Mouse (Mus musculus) myocyte (in vitro differentiated cells): ENCODE results near the gene Zfp595. TPM values are rescaled to one million over a fixed set of nuclear protein-coding genes. Genes with fewer than 3 reads are reported as not detected.
"Not testable (repeated sequence)": the region's sequence is repeated elsewhere in the genome, so short reads cannot be mapped to it uniquely, and the experiment has no call there.

Source experiments
- H3K27me3 ChIP-seq: one replicate; pipeline ENCODE4 v1.6.1; 2011; ENCODE audit not compliant: control insufficient read depth, insufficient read depth, insufficient read length
- H3K36me3 ChIP-seq: one replicate; pipeline ENCODE4 v1.6.1; 2011; ENCODE audit not compliant: control insufficient read depth, insufficient read depth
- H3K4me2 ChIP-seq: one replicate; pipeline ENCODE4 v1.6.1; 2011; ENCODE audit warnings: low read depth, control low read depth
- H3K4me3 ChIP-seq: one replicate; pipeline ENCODE4 v1.5.1; 2011; ENCODE audit warnings: mild to moderate bottlenecking, control low read depth, moderate library complexity
- H3K79me2 ChIP-seq: one replicate; pipeline ENCODE4 v1.6.1; 2011; ENCODE audit not compliant: control insufficient read depth, insufficient read depth
- H3ac ChIP-seq: one replicate; pipeline ENCODE4 v1.6.1; 2011; ENCODE audit not compliant: control insufficient read depth, insufficient read length
- CEBPB ChIP-seq: IDR thresholded peaks from 2 replicates; pipeline ENCODE4 v1.6.1; 2011; ENCODE audit warnings: mild to moderate bottlenecking, moderate library complexity; ENCODE audit not compliant: poor library complexity, insufficient read depth, severe bottlenecking
- E2F4 ChIP-seq: IDR thresholded peaks from one replicate; pipeline ENCODE4 v1.6.1; 2011; ENCODE audit warnings: mild to moderate bottlenecking, control low read depth, moderate library complexity; ENCODE audit not compliant: insufficient read depth
- MAX ChIP-seq: IDR thresholded peaks from one replicate; pipeline ENCODE4 v1.6.1; 2011; ENCODE audit warnings: low read depth, mild to moderate bottlenecking, control low read depth
- MYOD1 ChIP-seq, 3 experiments: IDR thresholded peaks; one replicate each; pipeline ENCODE4 v1.6.1; 2011; ENCODE audit warnings: control low read depth in 2 of 3, low read depth in 2 of 3, mild to moderate bottlenecking in 2 of 3, moderate library complexity in 1 of 3; ENCODE audit not compliant: insufficient read length in 2 of 3, control insufficient read depth in 1 of 3
- MYOG ChIP-seq, 3 experiments: IDR thresholded peaks; one replicate each; pipeline ENCODE4 v1.6.1; 2011; ENCODE audit warnings: control low read depth in 2 of 3, low read depth in 2 of 3, mild to moderate bottlenecking in 2 of 3; ENCODE audit not compliant: insufficient read length in 2 of 3, control insufficient read depth in 1 of 3, insufficient read depth in 1 of 3
- POLR2A ChIP-seq: IDR thresholded peaks from one replicate; pipeline ENCODE4 v1.6.1; 2011; ENCODE audit warnings: low read depth, mild to moderate bottlenecking, control low read depth, moderate library complexity; ENCODE audit not compliant: insufficient read length
- POLR2AphosphoS2 ChIP-seq: IDR thresholded peaks from one replicate; pipeline ENCODE4 v1.6.1; 2011; ENCODE audit warnings: low read depth, control low read depth; ENCODE audit not compliant: insufficient read length
- REST ChIP-seq: IDR thresholded peaks from one replicate; pipeline ENCODE4 v1.6.1; 2011; ENCODE audit warnings: mild to moderate bottlenecking, control low read depth, moderate library complexity; ENCODE audit not compliant: insufficient read depth, insufficient read length
- SRF ChIP-seq: IDR thresholded peaks from one replicate; pipeline ENCODE4 v1.6.1; 2011; ENCODE audit warnings: low read depth; ENCODE audit not compliant: control insufficient read depth, insufficient read length
- TCF12 ChIP-seq: IDR thresholded peaks from one replicate; pipeline ENCODE4 v1.6.1; 2011; ENCODE audit warnings: mild to moderate bottlenecking, control low read depth; ENCODE audit not compliant: poor library complexity, insufficient read depth, severe bottlenecking
- TCF3 ChIP-seq: IDR thresholded peaks from one replicate; pipeline ENCODE4 v1.6.1; 2011; ENCODE audit warnings: low read depth, control low read depth; ENCODE audit not compliant: insufficient read length
- USF1 ChIP-seq: IDR thresholded peaks from one replicate; pipeline ENCODE4 v1.6.1; 2011; ENCODE audit warnings: low read depth, mild to moderate bottlenecking, control low read depth, moderate library complexity
- polyA plus RNA-seq: library from polyadenylated mRNA; unstranded; fragments of >200 nt; fragmentation: generic; extraction: Trizol; gene quantifications from one replicate; pipeline ENCODE4 v1.2.1, GENCODE M21; 2012; ENCODE audit warnings: missing spikeins

Gene Zfp595
- polyA plus RNA-seq, 1 experiment = 0.48 TPM

DNA sequence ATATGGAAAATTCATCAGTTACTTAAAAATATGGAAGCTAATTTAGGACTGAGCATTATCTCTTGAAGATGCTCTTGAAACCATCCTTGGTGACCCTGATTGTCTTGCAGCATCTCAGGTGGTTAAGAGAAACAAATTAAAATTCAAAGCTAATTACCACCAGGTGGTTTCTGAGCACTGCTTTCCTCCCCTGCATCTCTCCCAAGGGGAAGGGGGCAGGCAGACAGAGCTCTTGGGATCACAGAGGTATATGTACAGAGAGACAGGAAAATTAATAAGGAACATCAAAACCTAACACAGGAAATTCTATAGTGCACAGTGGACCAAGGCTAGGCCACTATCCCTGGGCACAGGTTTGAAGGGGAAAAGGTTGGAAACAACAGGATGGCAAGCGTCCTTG is 507 bp upstream of the Zfp595 start:
- TF ChIP-seq MAX = no peak
- no peak for TF ChIP-seq REST
- no peak for TF ChIP-seq POLR2AphosphoS2
- TF ChIP-seq SRF = no peak
- no peak for TF ChIP-seq TCF3
- no peak for TF ChIP-seq POLR2A
- no peak for TF ChIP-seq CEBPB
- TF ChIP-seq E2F4 = no peak
- TF ChIP-seq USF1 = no peak
- no peak for TF ChIP-seq MYOD1 (IDR thresholded peaks at IDR 0.05; ENCODE audit: control insufficient read depth in 1 of 3, insufficient read length in 2 of 3, low read depth in 2 of 3)
- no peak for TF ChIP-seq MYOG (IDR thresholded peaks at IDR 0.05; ENCODE audit: control insufficient read depth in 1 of 3, insufficient read depth in 1 of 3, insufficient read length in 2 of 3, low read depth in 2 of 3)
- no peak for TF ChIP-seq TCF12

DNA sequence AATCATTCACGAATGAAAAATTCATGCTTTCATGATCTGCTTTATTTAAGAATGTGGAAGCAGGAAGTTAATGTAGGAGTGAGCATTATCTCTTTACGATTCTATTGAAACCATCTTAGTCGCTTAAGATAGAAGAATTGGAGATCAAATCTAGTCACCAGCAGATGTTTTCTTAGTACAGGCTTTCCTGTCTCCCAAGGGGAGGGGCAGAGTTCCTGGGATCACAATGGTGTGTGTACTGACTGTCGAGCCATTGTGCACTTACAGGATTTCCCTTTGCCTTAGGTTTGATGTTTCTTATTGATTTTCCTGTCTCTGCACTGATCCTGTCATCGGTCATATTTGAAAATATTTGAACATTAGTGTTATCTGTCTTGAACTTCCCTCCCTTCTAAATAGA is 25.7 kb downstream of the Zfp595 start:
- Histone ChIP-seq H3K36me3 (no peaks in the 10 kb centered on the region), H3K4me2 (peak overlapping the region; percentile 90), H3K4me3 (peak overlapping the region; percentile 38), H3K79me2 (no peaks in the 10 kb centered on the region), H3K27me3 (no peaks in the 10 kb centered on the region), H3ac (peak overlapping the region; percentile 20)
- TF ChIP-seq E2F4 (no peak), TCF12 (no peak), SRF (no peak), POLR2A (no peak), POLR2AphosphoS2 (no peak), MAX (no peak), MYOD1 (IDR thresholded peaks at IDR 0.05; ENCODE audit: control insufficient read depth in 1 of 3, insufficient read length in 2 of 3, low read depth in 2 of 3) (no peak), CEBPB (no peak), TCF3 (no peak), USF1 (no peak), REST (no peak)

More for the DNA sequence above, 507 bp upstream of the Zfp595 start:
- no peaks in the 10 kb centered on the region for H3K27me3 ChIP-seq
- H3K79me2 ChIP-seq = no peaks in the 10 kb centered on the region
- H3K4me3 ChIP-seq = peak overlapping the region; percentile 28
- H3K4me2 ChIP-seq = peak overlapping the region; percentile 84
- no peaks in the 10 kb centered on the region for H3K36me3 ChIP-seq
- H3ac ChIP-seq = no peak overlapping the region

DNA sequence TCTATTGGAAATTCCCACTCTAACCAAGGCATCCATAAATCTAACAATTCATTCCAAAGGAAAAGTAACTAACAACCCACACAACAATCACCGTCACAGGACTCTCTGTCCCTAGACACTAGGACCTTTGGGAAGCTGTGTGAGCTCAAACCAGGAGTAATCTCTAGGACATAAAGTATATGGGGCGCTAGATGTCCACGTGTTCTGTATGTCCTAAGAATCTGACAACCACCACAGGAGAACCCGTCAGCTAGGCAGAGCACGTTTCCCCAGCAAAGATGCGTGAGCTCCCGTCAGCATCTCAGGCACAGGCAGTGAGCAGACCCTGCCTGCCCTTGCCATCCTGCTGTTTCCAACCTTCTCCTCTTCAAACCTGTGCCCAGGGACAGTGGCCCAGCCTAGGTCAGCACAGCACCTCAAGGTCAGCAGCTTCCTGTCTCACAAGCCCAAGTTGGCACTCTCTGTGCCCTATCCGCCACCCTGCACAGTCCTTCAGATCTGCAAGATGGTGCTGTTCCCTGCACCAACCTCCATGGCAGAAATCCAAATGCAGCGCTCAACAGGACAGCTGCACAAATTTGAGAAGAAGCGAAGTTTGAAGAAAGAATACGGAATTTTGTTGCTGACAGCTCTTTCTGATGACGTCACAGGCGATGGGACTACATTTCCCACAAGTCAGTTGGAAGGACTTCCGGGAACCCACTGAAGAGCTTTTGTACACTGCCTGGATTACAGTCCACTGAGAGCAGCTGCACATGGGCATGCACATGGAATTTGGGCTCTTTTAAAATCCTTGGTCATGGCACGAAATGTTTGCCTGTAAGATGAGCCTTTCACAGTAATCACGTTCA is 26.3 kb downstream of the Zfp595 start, which contains the start of gene Zfp457:
Gene Zfp457 (minus strand): TSS at position 664 of the 851 bp plus-strand sequence.
- Histone ChIP-seq H3K79me2 (no peaks in the 10 kb centered on the region), H3K4me2 (peak within 1 kb of the TSS; percentile 90), H3K36me3 (no peaks in the 10 kb centered on the region), H3K4me3 (peak within 1 kb of the TSS; percentile 38), H3ac (peak within 1 kb of the TSS; percentile 20), H3K27me3 (no peaks in the 10 kb centered on the region)
- TF ChIP-seq MYOD1 (IDR thresholded peaks at IDR 0.05; ENCODE audit: control insufficient read depth in 1 of 3, insufficient read length in 2 of 3, low read depth in 2 of 3) (peak in 2 of 3 experiments; percentile 23 to 38), TCF12 (no peak), POLR2A (peak; percentile 50), E2F4 (no peak), SRF (peak; percentile 12), USF1 (peak; percentile 22), MYOG (IDR thresholded peaks at IDR 0.05; ENCODE audit: control insufficient read depth in 1 of 3, insufficient read depth in 1 of 3, insufficient read length in 2 of 3, low read depth in 2 of 3) (no peak), REST (no peak), POLR2AphosphoS2 (no peak), CEBPB (no peak), TCF3 (no peak), MAX (peak; percentile 77)

DNA sequence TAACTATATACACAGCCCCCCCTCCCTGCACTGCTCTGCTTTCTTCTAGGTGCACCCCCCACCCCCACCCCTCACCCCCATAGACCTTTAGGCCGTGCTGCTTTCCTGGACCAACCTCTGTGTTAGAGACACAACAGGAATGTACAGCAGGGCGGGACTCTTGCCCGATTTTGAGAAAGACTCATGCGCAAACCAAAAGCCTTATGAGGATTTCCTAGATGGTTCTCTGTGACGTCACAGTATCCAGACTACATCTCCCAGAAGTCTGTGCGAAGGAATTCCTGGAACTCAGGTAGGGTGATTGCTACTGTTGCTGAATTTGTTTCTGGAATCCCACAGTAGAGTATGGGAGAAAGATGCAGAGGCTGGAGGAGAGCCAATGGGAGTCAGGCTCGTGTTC is 54.1 kb downstream of the Zfp595 start, which contains the start of gene Zfp458:
Gene Zfp458 (minus strand): TSS at position 153 of the 400 bp plus-strand sequence.
- Histone ChIP-seq H3ac (no peak within 1 kb of the TSS), H3K36me3 (no peaks in the 10 kb centered on the region), H3K4me2 (no peak within 1 kb of the TSS)

GRCm38 (mm10) chr13:67269383-67270065 is 62.8 kb downstream of the Zfp595 start:
- Histone ChIP-seq H3K4me3 (peak overlapping the region; percentile 51), H3ac (peak overlapping the region; percentile 33), H3K4me2 (peak overlapping the region; percentile 92)
- H3K79me2 ChIP-seq, H3K27me3 ChIP-seq, H3K36me3 ChIP-seq: not testable (repeated sequence)

More for the DNA sequence above, 54.1 kb downstream of the Zfp595 start, which contains the start of gene Zfp458:
- no peak within 1 kb of the TSS for H3K4me3 ChIP-seq
- no peaks in the 10 kb centered on the region for H3K79me2 ChIP-seq
- TF ChIP-seq MAX (no peak), MYOG (IDR thresholded peaks at IDR 0.05; ENCODE audit: control insufficient read depth in 1 of 3, insufficient read depth in 1 of 3, insufficient read length in 2 of 3, low read depth in 2 of 3) (no peak)
- no peaks in the 10 kb centered on the region for H3K27me3 ChIP-seq
